Mouse (Mus musculus): ENCODE data around the gene Capn7.

Gene Capn7

GRCm38 (mm10) chr14:31416411-31416810, 80.0 kb downstream of the Capn7 start:
- POLR2A ChIA-PET, result interaction anchor here in 1 of 4 experiments (1.4 kb wide), 1 partner anchor 14 kb away, joined by 5 read pairs; no protein-coding TSS in a partner anchor
- CTCF ChIA-PET, result no interaction called here

GRCm38 (mm10) chr14:31416835-31417549, 80.6 kb downstream of the Capn7 start:
- ChIA-PET POLR2A (interaction anchor here in 1 of 4 experiments (1.4 kb wide), 1 partner anchor 13 kb away, joined by 5 read pairs; no protein-coding TSS in a partner anchor), CTCF (no interaction called here)

GRCm38 (mm10) chr14:31419279-31419678, 82.8 kb downstream of the Capn7 start:
- ChIA-PET POLR2A (no interaction called here), CTCF (interaction anchor here in 1 of 4 experiments (1.0 kb wide), 1 partner anchor 18 kb away, joined by 3 read pairs; no protein-coding TSS in a partner anchor)

GRCm38 (mm10) chr14:31420135-31420534, 83.7 kb downstream of the Capn7 start:
- POLR2A ChIA-PET, result interaction anchor here in 1 of 4 experiments (1.0 kb wide), 1 partner anchor 84 kb away, joined by 3 read pairs; the partner anchor contains the start of gene Capn7
- CTCF ChIA-PET, result interaction anchor here in 1 of 4 experiments (1.1 kb wide), 1 partner anchor 16 kb away, joined by 3 read pairs; the partner anchor contains the start of gene Sh3bp5

- POLR2A ChIA-PET, result interaction anchor here in 2 of 4 experiments (0.6 to 1.0 kb wide), 2 partner anchors 43 to 84 kb away, joined by 3 to 5 read pairs; partner anchors contain the start of gene Capn7 (in 1 of the 2)
These were observed 84.1 kb downstream of the Capn7 start for GRCm38 (mm10) chr14:31420562-31420961.

GRCm38 (mm10) chr14:31420985-31421384, 84.5 kb downstream of the Capn7 start:
- POLR2A ChIA-PET, result interaction anchor here in 3 of 4 experiments (0.6 to 0.7 kb wide), 3 partner anchors 43 to 485 kb away, joined by 3 to 5 read pairs (median 4); no protein-coding TSS in a partner anchor
- CTCF ChIA-PET, result interaction anchor here in 2 of 4 experiments (0.7 to 1.1 kb wide), 2 partner anchors 15 to 113 kb away, joined by 3 to 5 read pairs; partner anchors contain the start of gene Sh3bp5 (in 1 of the 2)

More at GRCm38 (mm10) chr14:31420562-31420961, 84.1 kb downstream of the Capn7 start:
- CTCF ChIA-PET, result interaction anchor here in 1 of 4 experiments (1.1 kb wide), 1 partner anchor 15 kb away, joined by 3 read pairs; the partner anchor contains the start of gene Sh3bp5
